Mouse (Mus musculus) 3134 (cell line): Measurements from ENCODE around the gene B3galt1.
A peak's percentile ranks its signal among the peaks of the same experiment; 100 is the strongest.

Experiments
- DNase-seq: peaks from one replicate; pipeline ENCODE4 v3.0.0-alpha.2; 2011; ENCODE audit warnings: low spot score; ENCODE audit not compliant: insufficient read length; ENCODE audit errors: extremely low read depth

B3galt1 gene

GRCm38 (mm10) chr2:67565480-67566331, at the start of gene B3galt1:
Gene B3galt1, plus strand, starts transcription at chr2:67565871.
- peak; percentile 6 for DNase-seq

- DNase-seq = no peak
Measured at GRCm38 (mm10) chr2:67516405-67516804, 49.3 kb upstream of the B3galt1 start.

- no peak for DNase-seq
Measured at GRCm38 (mm10) chr2:67535347-67535746, 30.3 kb upstream of the B3galt1 start.

- no peak for DNase-seq
Measured at GRCm38 (mm10) chr2:67539426-67539825, 26.2 kb upstream of the B3galt1 start.

GRCm38 (mm10) chr2:67541957-67542696, 23.5 kb upstream of the B3galt1 start:
- DNase-seq = no peak

GRCm38 (mm10) chr2:67544426-67544825, 21.2 kb upstream of the B3galt1 start:
- no peak for DNase-seq

- no peak for DNase-seq
Measured at GRCm38 (mm10) chr2:67564851-67565479, 706 bp upstream of the B3galt1 start.

GRCm38 (mm10) chr2:67566566-67566965, 895 bp downstream of the B3galt1 start:
- DNase-seq = no peak

GRCm38 (mm10) chr2:67567141-67567680, 1.5 kb downstream of the B3galt1 start:
- DNase-seq = no peak

GRCm38 (mm10) chr2:67576634-67577033, 11.0 kb downstream of the B3galt1 start:
- DNase-seq = no peak

- DNase-seq = no peak
Measured at GRCm38 (mm10) chr2:67583091-67583490, 17.4 kb downstream of the B3galt1 start.

- no peak for DNase-seq
Measured at GRCm38 (mm10) chr2:67590408-67590807, 24.7 kb downstream of the B3galt1 start.

GRCm38 (mm10) chr2:67591831-67592629, 26.4 kb downstream of the B3galt1 start:
- no peak for DNase-seq

GRCm38 (mm10) chr2:67622902-67623301, 57.2 kb downstream of the B3galt1 start:
- DNase-seq = no peak

GRCm38 (mm10) chr2:67627667-67628066, 62.0 kb downstream of the B3galt1 start:
- DNase-seq = no peak

GRCm38 (mm10) chr2:67628289-67628688, 62.6 kb downstream of the B3galt1 start:
- no peak for DNase-seq

- no peak for DNase-seq
Measured at GRCm38 (mm10) chr2:67654847-67655246, 89.2 kb downstream of the B3galt1 start.

- DNase-seq = no peak
Measured at GRCm38 (mm10) chr2:67657372-67657771, 91.7 kb downstream of the B3galt1 start.

GRCm38 (mm10) chr2:67658091-67658490, 92.4 kb downstream of the B3galt1 start:
- no peak for DNase-seq

- DNase-seq = no peak
Measured at GRCm38 (mm10) chr2:67671721-67672120, 106.0 kb downstream of the B3galt1 start.
